Mouse (Mus musculus) erythroblast, embryonic 14.5 days (primary cell): ENCODE data around the gene Fmo3.

Source experiments
- GATA1 ChIP-seq: IDR thresholded peaks from 2 replicates; pipeline ENCODE4 v1.6.1; 2012; ENCODE audit warnings: low read length, inconsistent platforms, mixed read lengths
- TAL1 ChIP-seq: IDR thresholded peaks from 3 replicates; pipeline ENCODE4 v1.6.1; 2012; ENCODE audit warnings: low read length, inconsistent platforms, mixed read lengths

DNA sequence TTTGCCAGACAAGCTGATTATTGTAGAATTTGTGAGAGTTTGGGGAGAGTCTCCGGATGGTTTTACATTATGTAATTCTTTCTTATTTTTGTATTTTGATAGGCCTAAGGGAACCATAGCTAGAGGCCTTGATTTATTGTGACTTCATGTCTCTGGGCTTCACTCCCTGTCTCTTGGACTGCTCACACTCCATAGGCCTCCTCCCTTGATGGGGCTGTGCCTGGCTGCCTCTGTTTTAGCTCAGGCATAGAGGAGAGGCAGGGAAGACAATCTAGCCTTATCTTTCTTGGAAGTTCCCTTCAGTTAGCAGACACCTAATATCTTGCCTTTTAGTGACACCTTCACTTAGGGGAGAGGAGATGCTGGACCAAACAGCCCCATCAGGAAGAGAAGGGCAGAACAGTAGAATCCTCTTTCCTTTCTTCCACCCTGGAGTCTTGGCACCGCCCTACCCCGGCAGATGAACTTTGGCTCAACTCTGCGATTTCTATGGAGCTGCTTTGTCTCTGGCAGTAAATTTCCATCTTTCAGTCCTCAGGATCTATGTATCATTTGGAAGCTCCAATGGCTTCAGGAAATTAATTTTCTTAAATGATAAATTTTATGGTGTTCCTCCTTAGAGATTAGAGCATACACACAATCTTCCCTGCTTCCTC is 45.5 kb downstream of the Fmo3 start:
- TF ChIP-seq GATA1 (no peak), TAL1 (no peak)
